Mouse (Mus musculus): ENCODE measurements at regions not wholly inside any gene's neighbourhood (a gene's known extent, or its start where the extent isn't known, plus 50 kb on each side); places are given as distances from the start of the nearest gene placed in this dataset.

DNA sequence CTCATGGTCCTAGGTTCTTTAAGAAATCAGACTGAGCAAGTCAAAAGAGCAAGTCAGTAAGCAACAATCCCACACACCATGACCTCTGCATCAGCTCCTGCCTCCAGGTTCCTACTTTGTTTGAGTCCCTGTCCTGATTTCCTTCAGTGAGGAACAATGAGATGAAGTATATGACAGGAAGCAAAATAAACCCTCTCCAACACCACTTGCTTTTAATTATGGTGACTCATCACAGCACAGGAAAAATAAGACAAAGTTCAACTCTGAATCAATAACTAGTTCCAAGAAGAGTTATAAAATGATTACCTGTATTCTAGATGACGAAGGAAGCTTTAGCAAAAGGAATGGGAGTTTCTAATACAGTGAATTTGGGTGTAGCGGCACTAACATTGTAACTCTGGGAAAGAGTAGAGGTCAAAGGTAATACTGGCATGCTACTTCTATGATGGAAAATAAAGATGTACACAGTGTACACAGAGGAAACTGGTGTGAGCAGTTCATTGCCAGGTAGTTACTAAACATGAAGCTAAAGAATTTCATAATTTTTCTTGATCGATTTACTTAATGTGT lies 248.2 kb upstream of the Atp2b1 start:
- no peak for DNase-seq

DNA sequence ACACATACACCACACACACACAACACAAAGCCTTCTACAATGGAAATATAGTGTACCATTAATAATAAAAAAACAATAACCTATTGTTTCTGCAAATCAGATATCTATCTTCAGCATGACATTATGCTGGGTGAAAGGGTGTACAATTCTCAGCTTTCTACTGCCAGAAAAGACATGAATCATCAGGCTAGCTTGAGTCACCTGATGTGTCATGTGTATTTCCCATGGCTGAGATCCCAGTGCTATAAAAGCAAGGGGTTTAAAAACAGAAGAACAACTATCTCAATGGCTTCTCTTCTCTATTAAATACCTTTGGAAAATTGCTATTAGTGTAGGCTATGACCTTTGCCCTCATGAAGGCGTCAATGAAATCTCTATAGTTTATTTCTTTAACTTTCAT lies 246.5 kb upstream of the Atp2b1 start:
- no peak for DNase-seq

DNA sequence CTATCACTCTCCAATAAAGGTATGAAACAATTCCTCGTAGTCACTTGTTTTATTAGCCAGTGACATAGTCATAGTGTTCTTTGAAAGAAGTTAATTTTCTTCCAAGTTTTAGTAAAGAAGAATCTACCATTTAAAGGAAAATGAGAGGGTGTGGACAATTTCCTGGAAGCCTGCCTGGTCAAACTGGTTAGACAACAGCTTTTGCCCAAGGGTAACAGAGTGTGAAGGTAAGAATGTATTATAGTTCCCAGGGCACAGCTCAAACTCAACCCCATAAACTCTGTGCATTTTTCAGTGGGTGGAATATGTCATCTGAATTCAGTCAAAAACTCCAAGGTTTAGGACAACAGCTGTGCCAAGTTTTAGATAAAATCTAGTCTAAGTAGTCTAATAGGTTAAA lies 240.1 kb upstream of the Atp2b1 start:
- no peak for DNase-seq

DNA sequence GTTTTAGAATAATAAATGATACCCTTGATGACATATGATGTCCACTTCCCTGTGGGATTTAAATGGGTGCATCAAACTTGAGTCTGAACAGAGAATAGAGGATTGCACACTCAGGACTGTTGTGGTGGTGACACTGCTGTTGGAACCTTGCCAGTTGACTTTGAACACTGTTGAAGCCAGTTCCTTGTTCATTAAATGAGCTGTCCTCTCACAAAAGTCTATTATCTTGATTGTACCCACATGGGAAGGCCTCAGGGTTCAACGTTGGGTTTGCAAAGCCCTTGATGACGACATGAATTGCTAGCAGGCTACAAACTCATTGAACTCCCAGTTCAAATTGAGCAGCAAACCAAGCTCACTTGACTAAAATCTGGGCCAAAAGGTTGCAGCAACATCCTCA lies 237.3 kb upstream of the Atp2b1 start:
- DNase-seq: no peak

DNA sequence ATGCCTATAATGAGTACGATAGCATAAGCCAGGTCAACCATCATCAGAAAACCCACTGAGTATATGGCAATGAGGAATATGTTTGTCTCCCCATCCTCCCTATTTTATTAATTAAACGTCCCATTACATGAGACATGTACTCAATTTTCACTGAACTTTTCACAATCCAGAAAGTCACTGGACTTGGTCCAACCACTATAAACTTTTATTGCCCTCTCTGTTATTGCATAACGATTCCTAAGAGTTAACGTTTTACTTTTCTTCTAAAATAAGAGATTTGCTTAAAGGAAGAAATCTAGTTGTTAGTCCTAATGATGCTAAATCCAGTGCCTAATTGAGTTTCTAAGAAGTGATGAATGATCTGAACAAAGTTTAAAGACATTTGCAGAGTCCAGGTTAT lies 236.0 kb upstream of the Atp2b1 start:
- no peak for DNase-seq

DNA sequence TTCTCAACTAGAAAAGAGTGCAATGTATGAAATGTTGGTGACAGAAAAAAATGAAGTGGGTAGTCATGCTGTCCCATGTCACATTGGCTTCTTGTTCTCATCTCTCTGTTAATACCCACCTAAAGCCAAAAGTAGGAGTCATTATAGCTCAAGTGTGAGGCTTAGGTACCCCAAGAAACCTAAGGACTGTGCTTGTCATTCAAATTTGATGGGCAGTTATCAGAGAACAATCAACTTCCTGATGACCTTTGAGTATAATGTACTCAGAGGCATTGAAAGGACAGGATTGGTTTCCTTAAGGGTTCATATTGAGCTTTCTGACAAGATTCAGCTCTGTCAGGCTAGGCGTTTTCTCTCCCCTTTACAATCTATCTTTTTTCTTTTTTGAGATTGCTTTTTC lies 231.8 kb upstream of the Atp2b1 start:
- no peak for DNase-seq

- peak; percentile 9 for DNase-seq
Measured at GRCm38 (mm10) chr10:98684195-98684594, 230.0 kb upstream of the Atp2b1 start.

DNA sequence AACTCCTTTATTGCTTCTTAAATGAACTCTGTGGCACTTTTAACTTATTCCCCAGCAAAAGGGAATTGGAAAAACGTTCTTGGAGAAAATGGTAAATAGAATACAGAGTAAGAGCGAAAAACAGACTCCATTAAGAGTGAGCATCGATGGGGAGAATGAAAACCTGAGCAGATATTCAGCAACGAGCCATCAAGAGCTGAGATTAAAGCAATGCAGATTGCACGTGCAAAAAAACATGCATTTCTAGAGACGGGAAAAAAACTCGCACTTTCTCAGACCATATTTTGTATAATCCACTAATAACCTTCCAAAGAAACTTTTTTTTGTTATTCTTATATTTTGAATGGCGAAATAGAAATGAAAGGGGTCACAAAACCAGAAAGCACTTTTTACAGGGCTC lies 229.5 kb upstream of the Atp2b1 start:
- DNase-seq: no peak

GRCm38 (mm10) chr10:98685739-98686138 lies 228.5 kb upstream of the Atp2b1 start:
- DNase-seq: no peak

- DNase-seq: no peak
Measured at GRCm38 (mm10) chr10:98686370-98686769, 227.8 kb upstream of the Atp2b1 start.

- no peak for DNase-seq
Measured at GRCm38 (mm10) chr10:98691816-98692215, 222.4 kb upstream of the Atp2b1 start.

- DNase-seq: no peak
Measured at GRCm38 (mm10) chr10:98694690-98695370, 219.4 kb upstream of the Atp2b1 start.

DNA sequence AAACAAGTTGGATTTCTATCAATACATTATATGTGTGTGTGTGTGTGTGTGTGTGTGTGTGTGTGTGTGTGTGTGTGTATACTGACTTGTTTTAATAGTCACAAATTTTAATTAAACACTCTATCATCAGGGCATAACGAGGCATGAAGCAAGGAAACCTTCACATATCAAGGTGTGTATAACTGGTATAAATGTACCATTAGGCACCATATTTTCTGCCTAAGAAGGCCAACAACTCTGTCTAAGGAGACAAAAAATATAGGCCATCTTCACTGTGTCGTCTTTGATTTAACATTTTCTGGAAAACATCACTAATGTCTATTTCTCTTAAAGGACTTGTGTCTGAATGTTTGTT lies 218.9 kb upstream of the Atp2b1 start:
- no peak for DNase-seq

- no peak for DNase-seq
Measured at GRCm38 (mm10) chr10:98697866-98698265, 216.3 kb upstream of the Atp2b1 start.

- DNase-seq: no peak
Measured at GRCm38 (mm10) chr10:98699579-98699978, 214.6 kb upstream of the Atp2b1 start.

GRCm38 (mm10) chr10:98700407-98700806 lies 213.8 kb upstream of the Atp2b1 start:
- DNase-seq: no peak

DNA sequence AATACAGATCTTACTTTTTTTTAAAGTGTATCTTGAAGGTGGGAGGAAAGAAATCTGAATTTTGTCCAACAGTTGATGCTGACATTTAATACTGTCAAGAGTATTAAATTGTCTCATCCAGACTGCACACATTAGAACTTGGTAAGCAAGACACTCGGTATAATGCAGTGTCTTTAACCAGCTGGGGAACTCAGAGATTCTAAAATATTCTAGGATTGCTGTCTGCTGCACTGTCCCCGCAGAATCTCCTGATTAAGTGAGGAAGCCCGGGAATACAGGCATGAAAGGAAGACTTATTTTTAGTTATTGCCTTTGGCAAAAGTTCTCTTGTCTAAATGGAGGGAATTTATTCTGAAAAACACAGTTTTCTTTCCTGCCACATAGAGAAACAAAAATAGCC lies 212.9 kb upstream of the Atp2b1 start:
- DNase-seq: no peak

DNA sequence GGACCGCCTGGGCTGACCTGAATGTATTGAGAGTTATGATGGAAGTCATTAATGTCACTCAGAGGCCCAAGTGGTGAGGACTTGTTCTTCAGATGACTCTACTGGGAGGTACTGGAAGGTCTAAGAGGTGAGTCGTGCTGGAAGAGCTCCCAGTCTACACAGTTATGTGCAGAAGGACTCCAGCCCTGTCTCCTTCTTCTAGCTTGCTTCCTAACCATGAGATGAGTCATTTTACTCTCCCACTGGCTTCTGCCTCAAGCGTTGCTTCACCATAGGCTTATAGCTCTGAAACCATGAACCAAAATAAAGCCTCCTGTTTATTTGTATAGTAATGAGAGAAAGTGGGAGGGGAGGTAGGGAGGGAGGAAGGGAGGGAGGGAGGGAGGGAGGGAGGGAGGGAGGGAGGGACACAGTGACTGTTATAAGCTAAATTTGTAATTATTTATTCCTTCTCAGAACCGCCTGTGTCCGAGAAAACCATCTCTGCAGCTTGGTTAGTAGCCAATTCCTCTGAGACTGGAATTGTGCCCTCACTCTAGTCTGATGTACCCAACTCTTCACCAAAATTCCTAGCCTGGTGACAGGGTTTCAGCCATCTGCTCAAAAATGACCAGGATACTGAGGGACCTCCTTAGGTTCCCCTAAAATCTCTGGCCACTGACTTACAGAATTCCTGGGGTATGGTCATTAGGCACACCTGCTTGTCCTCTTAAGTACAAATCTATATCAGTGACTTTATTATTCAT lies 211.6 kb upstream of the Atp2b1 start:
- no peak for DNase-seq

DNA sequence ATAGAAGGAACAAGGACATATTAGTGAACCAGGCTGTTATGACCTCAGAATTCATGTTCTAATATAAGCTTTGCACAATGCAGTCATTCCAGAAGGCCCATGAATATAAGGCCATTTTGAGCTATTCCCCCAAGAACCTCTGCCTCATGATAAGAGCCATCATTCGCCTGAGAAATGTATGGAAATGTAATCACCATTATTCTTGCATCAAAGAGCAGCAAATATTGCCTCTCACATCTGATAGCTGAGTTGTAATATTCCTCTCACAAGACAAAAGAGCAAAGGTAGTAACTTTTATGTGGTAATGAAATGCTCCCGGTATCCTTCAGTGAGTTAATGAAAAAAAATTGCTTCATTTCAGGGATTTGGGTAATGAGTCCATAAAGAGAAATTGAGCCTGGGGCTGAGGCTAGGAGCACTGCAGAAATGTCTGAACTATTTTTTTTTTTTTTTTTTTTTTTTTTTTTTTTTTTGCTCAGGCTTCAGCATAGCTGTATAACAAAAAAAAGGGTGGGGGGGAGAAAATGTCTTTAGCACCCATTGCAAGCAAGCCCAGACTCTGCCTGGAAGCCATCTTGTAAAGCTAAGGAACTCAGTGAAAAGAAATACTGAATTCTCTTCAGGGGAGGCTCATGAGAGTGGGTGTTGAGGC lies 210.4 kb upstream of the Atp2b1 start:
- no peak for DNase-seq

GRCm38 (mm10) chr10:98704559-98704958 lies 209.6 kb upstream of the Atp2b1 start:
- no peak for DNase-seq

DNA sequence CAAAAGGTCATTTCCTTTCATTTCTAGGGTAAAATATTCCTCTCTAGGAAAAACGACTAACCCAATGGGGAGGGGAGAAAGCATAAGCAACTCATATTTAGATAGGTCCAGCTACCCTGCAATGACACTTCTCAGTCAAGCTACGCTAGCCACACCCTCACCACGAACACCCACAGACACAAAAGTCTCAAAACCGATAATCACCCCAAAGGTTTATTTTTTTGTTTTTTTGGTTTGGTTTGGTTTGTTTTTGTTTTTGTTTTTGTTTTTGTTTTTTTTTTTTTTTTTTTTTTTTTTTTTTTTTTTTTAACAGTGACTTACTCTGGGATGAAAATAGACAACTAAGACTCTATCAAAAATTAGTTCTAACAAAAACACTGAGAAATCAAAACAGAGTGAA lies 196.3 kb upstream of the Atp2b1 start:
- DNase-seq: no peak

DNA sequence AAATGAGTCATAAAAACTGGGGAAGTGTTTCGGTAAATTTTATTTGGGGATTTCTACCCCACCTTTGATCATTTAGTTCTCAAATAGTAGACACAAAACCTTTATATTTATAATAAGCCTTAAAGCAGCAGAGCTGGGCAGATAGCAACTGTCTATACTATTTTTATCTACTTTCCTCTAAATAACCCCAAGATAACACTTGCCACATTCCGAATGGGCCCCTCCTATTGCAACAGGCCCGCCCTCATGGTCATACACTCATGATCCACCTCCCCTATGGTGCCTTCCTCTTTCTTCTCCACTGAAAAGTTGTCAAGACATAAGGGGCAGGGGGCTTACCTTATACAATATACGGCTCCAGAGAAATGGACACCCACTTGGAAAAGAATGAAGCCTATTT lies 195.5 kb upstream of the Atp2b1 start:
- DNase-seq: no peak

- DNase-seq: no peak
Measured at GRCm38 (mm10) chr10:98720256-98721005, 193.8 kb upstream of the Atp2b1 start.

Data from thymus, postnatal 4 days (tissue).